Mouse (Mus musculus): ENCODE data around the gene Mlst8. TPM values are rescaled to one million over a fixed set of nuclear protein-coding genes. Genes with fewer than 3 reads are reported as not detected.

Gene Mlst8
- polyA plus RNA-seq, 1 experiment from 2014 or later: 8.1 TPM

- ATAC-seq (no peak), DNase-seq (no peak)
- Histone ChIP-seq H3K9me3 (ENCODE audit: low read length) (no peaks in the 10 kb centered on the region), H3K27me3 (ENCODE audit: insufficient read depth, low read length) (no peaks in the 10 kb centered on the region), H3K27ac (ENCODE audit: low read depth) (no peak overlapping the region), H3K36me3 (replicated peaks; ENCODE audit: insufficient read depth, low read length) (peaks cover 38% of the 10 kb centered on the region), H3K4me3 (ENCODE audit: low read depth, low read length) (no peak overlapping the region), H3K4me1 (ENCODE audit: insufficient read depth) (peaks cover 16% of the 10 kb centered on the region), H3K4me2 (ENCODE audit: low read depth, low read length) (no peak overlapping the region), H3K9ac (replicated peaks) (no peak overlapping the region)
- no peak for TF ChIP-seq CTCF (IDR thresholded peaks at IDR 0.05; ENCODE audit: low read depth)
- TF ChIP-seq EP300 (IDR thresholded peaks at IDR 0.05; ENCODE audit: low read depth): no peak
- WGBS (ENCODE audit: insufficient replicate concordance): 92% methylated on average over 6 of the region's 6 CpGs
Observed at GRCm38 (mm10) chr17:24451220-24451619, 27.7 kb downstream of the Mlst8 start.

GRCm38 (mm10) chr17:24449507-24449906 is 29.4 kb downstream of the Mlst8 start:
- Histone ChIP-seq H3K4me3 (ENCODE audit: low read depth, low read length) (no peak overlapping the region), H3K9me3 (ENCODE audit: low read length) (no peaks in the 10 kb centered on the region), H3K27me3 (ENCODE audit: insufficient read depth, low read length) (no peaks in the 10 kb centered on the region), H3K27ac (ENCODE audit: low read depth) (no peak overlapping the region), H3K4me1 (ENCODE audit: insufficient read depth) (peaks cover 13% of the 10 kb centered on the region), H3K36me3 (replicated peaks; ENCODE audit: insufficient read depth, low read length) (peaks cover 54% of the 10 kb centered on the region), H3K9ac (replicated peaks) (no peak overlapping the region), H3K4me2 (ENCODE audit: low read depth, low read length) (no peak overlapping the region)
- DNase-seq (no peak), ATAC-seq (no peak)
- WGBS (ENCODE audit: insufficient replicate concordance): 84% methylated on average over 6 of the region's 6 CpGs
- TF ChIP-seq EP300 (IDR thresholded peaks at IDR 0.05; ENCODE audit: low read depth) (no peak), CTCF (IDR thresholded peaks at IDR 0.05; ENCODE audit: low read depth) (no peak)

GRCm38 (mm10) chr17:24446590-24446989 is 32.3 kb downstream of the Mlst8 start:
- TF ChIP-seq EP300 (IDR thresholded peaks at IDR 0.05; ENCODE audit: low read depth) (no peak), CTCF (IDR thresholded peaks at IDR 0.05; ENCODE audit: low read depth) (no peak)
- Histone ChIP-seq H3K36me3 (replicated peaks; ENCODE audit: insufficient read depth, low read length) (peaks cover 65% of the 10 kb centered on the region), H3K9me3 (ENCODE audit: low read length) (no peaks in the 10 kb centered on the region), H3K27ac (ENCODE audit: low read depth) (no peak overlapping the region), H3K4me3 (ENCODE audit: low read depth, low read length) (no peak overlapping the region), H3K27me3 (ENCODE audit: insufficient read depth, low read length) (no peaks in the 10 kb centered on the region), H3K9ac (replicated peaks) (no peak overlapping the region), H3K4me1 (ENCODE audit: insufficient read depth) (no peaks in the 10 kb centered on the region), H3K4me2 (ENCODE audit: low read depth, low read length) (no peak overlapping the region)
- ATAC-seq (no peak), DNase-seq (no peak)
- 77% methylated on average over 8 of the region's 8 CpGs for WGBS (ENCODE audit: insufficient replicate concordance)

GRCm38 (mm10) chr17:24443409-24443808 is 35.5 kb downstream of the Mlst8 start:
- Histone ChIP-seq H3K4me2 (ENCODE audit: low read depth, low read length) (no peak overlapping the region), H3K27ac (ENCODE audit: low read depth) (no peak overlapping the region), H3K36me3 (replicated peaks; ENCODE audit: insufficient read depth, low read length) (peaks cover 54% of the 10 kb centered on the region), H3K9me3 (ENCODE audit: low read length) (no peaks in the 10 kb centered on the region), H3K27me3 (ENCODE audit: insufficient read depth, low read length) (no peaks in the 10 kb centered on the region), H3K4me3 (ENCODE audit: low read depth, low read length) (no peak overlapping the region), H3K9ac (replicated peaks) (no peak overlapping the region), H3K4me1 (ENCODE audit: insufficient read depth) (no peaks in the 10 kb centered on the region)
- DNase-seq: no peak
- no peak for TF ChIP-seq CTCF (IDR thresholded peaks at IDR 0.05; ENCODE audit: low read depth)
- WGBS (ENCODE audit: insufficient replicate concordance): 90% methylated on average over 4 of the region's 4 CpGs
- ATAC-seq: no peak

GRCm38 (mm10) chr17:24442632-24443155 is 36.2 kb downstream of the Mlst8 start, which contains the start of gene Dnase1l2:
TSS of gene Dnase1l2 (minus strand) at chr17:24443105.
- no peak within 1 kb of the TSS for H3K27ac ChIP-seq (ENCODE audit: low read depth)
- no peaks in the 10 kb centered on the region for H3K9me3 ChIP-seq (ENCODE audit: low read length)
- 79% methylated on average over 7 of the region's 7 CpGs for WGBS (ENCODE audit: insufficient replicate concordance)
- H3K27me3 ChIP-seq (ENCODE audit: insufficient read depth, low read length): no peaks in the 10 kb centered on the region
- no peaks in the 10 kb centered on the region for H3K4me1 ChIP-seq (ENCODE audit: insufficient read depth)
- H3K4me2 ChIP-seq (ENCODE audit: low read depth, low read length): no peak within 1 kb of the TSS
- TF ChIP-seq EP300 (IDR thresholded peaks at IDR 0.05; ENCODE audit: low read depth): no peak
- TF ChIP-seq CTCF (IDR thresholded peaks at IDR 0.05; ENCODE audit: low read depth): no peak
- H3K36me3 ChIP-seq (replicated peaks; ENCODE audit: insufficient read depth, low read length): peaks cover 53% of the 10 kb centered on the region
- no peak for DNase-seq
- ATAC-seq: no peak
- no peak within 1 kb of the TSS for H3K9ac ChIP-seq (replicated peaks)
- H3K4me3 ChIP-seq (ENCODE audit: low read depth, low read length): no peak within 1 kb of the TSS

- H3K9me3 ChIP-seq (ENCODE audit: low read length): no peaks in the 10 kb centered on the region
- ATAC-seq: no peak
- no peaks in the 10 kb centered on the region for H3K4me1 ChIP-seq (ENCODE audit: insufficient read depth)
- peaks cover 54% of the 10 kb centered on the region for H3K36me3 ChIP-seq (replicated peaks; ENCODE audit: insufficient read depth, low read length)
- no peak for DNase-seq
- TF ChIP-seq CTCF (IDR thresholded peaks at IDR 0.05; ENCODE audit: low read depth) (no peak), EP300 (IDR thresholded peaks at IDR 0.05; ENCODE audit: low read depth) (no peak)
- 88% methylated on average over 14 of the region's 14 CpGs for WGBS (ENCODE audit: insufficient replicate concordance)
- H3K9ac ChIP-seq (replicated peaks): no peak overlapping the region
- no peak overlapping the region for H3K27ac ChIP-seq (ENCODE audit: low read depth)
- H3K4me2 ChIP-seq (ENCODE audit: low read depth, low read length): no peak overlapping the region
- H3K4me3 ChIP-seq (ENCODE audit: low read depth, low read length): no peak overlapping the region
- no peaks in the 10 kb centered on the region for H3K27me3 ChIP-seq (ENCODE audit: insufficient read depth, low read length)
Observed at GRCm38 (mm10) chr17:24442107-24442506, 36.8 kb downstream of the Mlst8 start.

GRCm38 (mm10) chr17:24441148-24441547 is 37.7 kb downstream of the Mlst8 start:
- WGBS (ENCODE audit: insufficient replicate concordance): 65% methylated on average over 2 of the region's 2 CpGs
- no peak overlapping the region for H3K9ac ChIP-seq (replicated peaks)
- H3K27me3 ChIP-seq (ENCODE audit: insufficient read depth, low read length): no peaks in the 10 kb centered on the region
- no peak overlapping the region for H3K4me3 ChIP-seq (ENCODE audit: low read depth, low read length)
- no peak for ATAC-seq
- H3K36me3 ChIP-seq (replicated peaks; ENCODE audit: insufficient read depth, low read length): peaks cover 47% of the 10 kb centered on the region
- H3K4me1 ChIP-seq (ENCODE audit: insufficient read depth): no peaks in the 10 kb centered on the region
- H3K27ac ChIP-seq (ENCODE audit: low read depth): no peak overlapping the region
- TF ChIP-seq EP300 (IDR thresholded peaks at IDR 0.05; ENCODE audit: low read depth) (no peak), CTCF (IDR thresholded peaks at IDR 0.05; ENCODE audit: low read depth) (peak; percentile 57)
- no peaks in the 10 kb centered on the region for H3K9me3 ChIP-seq (ENCODE audit: low read length)
- H3K4me2 ChIP-seq (ENCODE audit: low read depth, low read length): no peak overlapping the region
- DNase-seq: no peak

All from liver, postnatal 0 days (tissue).